Mouse (Mus musculus): ENCODE results near the gene Aig1.

DNA sequence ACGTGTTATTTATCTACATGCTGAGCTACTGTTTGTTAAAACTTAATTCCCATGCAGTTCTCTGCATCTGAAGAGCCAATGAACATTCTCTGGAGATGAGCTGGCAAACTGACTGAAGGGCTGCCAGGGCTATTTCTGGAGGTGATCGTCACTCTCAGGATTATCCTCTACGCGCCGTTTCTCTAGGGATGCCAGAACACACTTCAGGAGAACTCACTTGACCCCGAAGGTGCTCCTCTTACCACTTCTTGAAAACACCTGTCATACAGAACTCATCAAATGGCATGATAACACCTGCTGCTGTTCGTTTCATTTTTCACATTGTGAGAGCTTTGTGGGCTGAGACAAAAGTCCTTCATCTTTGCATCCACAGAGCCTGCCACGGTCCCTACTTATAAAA lies 25.9 kb downstream of the Aig1 start:
- TF ChIP-seq GATA1 (IDR thresholded peaks at IDR 0.05; ENCODE audit: borderline replicate concordance, low read length) (no peak), FLI1 (IDR thresholded peaks at IDR 0.05; ENCODE audit: low read length) (no peak)
